Mouse (Mus musculus): Measurements from ENCODE around the gene Myo5c. TPM values are rescaled to one million over a fixed set of nuclear protein-coding genes. Genes with fewer than 3 reads are reported as not detected.

Myo5c gene
- polyA plus RNA-seq, 1 experiment, result 3.9 TPM

GRCm38 (mm10) chr9:75338016-75338415, 106.2 kb downstream of the Myo5c start:
- Histone ChIP-seq H3K27ac (ENCODE audit: insufficient read depth, low read length) (no peak overlapping the region), H3K4me3 (replicated peaks; ENCODE audit: insufficient read depth, low read depth, low read length) (no peak overlapping the region), H3K4me1 (ENCODE audit: control insufficient read depth, insufficient read depth, low read length) (no peaks in the 10 kb centered on the region; the same call in 1 of the 2 replicates), H3K27me3 (ENCODE audit: control insufficient read depth, insufficient read depth, low read length) (no peaks in the 10 kb centered on the region)
- no peak for TF ChIP-seq POLR2A (IDR thresholded peaks at IDR 0.05; ENCODE audit: borderline replicate concordance, insufficient read depth, low read length)
- TF ChIP-seq CTCF (IDR thresholded peaks at IDR 0.05; ENCODE audit: borderline replicate concordance, insufficient read depth, low read depth, low read length), result no peak
- 91% methylated on average over 6 of the region's 6 CpGs for WGBS
- no peak for DNase-seq

GRCm38 (mm10) chr9:75342433-75342832, 110.6 kb downstream of the Myo5c start:
- DNase-seq, result no peak
- 69% methylated on average over 4 of the region's 4 CpGs for WGBS
- Histone ChIP-seq H3K27me3 (ENCODE audit: control insufficient read depth, insufficient read depth, low read length) (no peaks in the 10 kb centered on the region), H3K4me3 (replicated peaks; ENCODE audit: insufficient read depth, low read depth, low read length) (no peak overlapping the region), H3K27ac (ENCODE audit: insufficient read depth, low read length) (no peak overlapping the region), H3K4me1 (ENCODE audit: control insufficient read depth, insufficient read depth, low read length) (no peaks in the 10 kb centered on the region; the same call in 1 of the 2 replicates)
- TF ChIP-seq CTCF (IDR thresholded peaks at IDR 0.05; ENCODE audit: borderline replicate concordance, insufficient read depth, low read depth, low read length) (no peak), POLR2A (IDR thresholded peaks at IDR 0.05; ENCODE audit: borderline replicate concordance, insufficient read depth, low read length) (no peak)

DNA sequence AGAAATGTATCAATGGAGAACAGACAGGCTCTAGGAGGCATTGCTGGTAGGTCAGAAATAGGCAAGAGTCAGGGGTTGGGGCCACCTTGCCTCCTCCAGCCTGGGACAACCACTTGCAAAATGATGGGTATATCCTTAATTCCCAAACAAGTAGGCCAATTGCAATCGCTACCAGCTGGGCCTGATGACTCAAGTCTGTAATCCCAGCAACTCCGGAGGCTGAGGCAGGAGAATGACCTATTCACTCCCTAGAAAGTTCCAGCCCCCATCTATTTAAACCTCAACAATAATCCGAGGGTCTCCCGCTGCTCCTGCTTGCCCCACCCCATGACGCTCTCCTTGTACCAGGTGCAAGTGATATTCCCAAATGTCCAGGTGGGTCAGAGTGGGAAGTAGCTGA, 115.6 kb downstream of the Myo5c start, which contains the start of gene Bcl2l10:
TSS of gene Bcl2l10 (plus strand) at position 301 of the 400 bp plus-strand sequence.
- 90% methylated on average over 5 of the region's 5 CpGs for WGBS
- Histone ChIP-seq H3K27ac (ENCODE audit: insufficient read depth, low read length) (no peak within 1 kb of the TSS), H3K4me3 (replicated peaks; ENCODE audit: insufficient read depth, low read depth, low read length) (no peak within 1 kb of the TSS), H3K27me3 (ENCODE audit: control insufficient read depth, insufficient read depth, low read length) (no peaks in the 10 kb centered on the region), H3K4me1 (ENCODE audit: control insufficient read depth, insufficient read depth, low read length) (no peaks in the 10 kb centered on the region)
- TF ChIP-seq POLR2A (IDR thresholded peaks at IDR 0.05; ENCODE audit: borderline replicate concordance, insufficient read depth, low read length) (no peak), CTCF (IDR thresholded peaks at IDR 0.05; ENCODE audit: borderline replicate concordance, insufficient read depth, low read depth, low read length) (no peak)
- no peak for DNase-seq

GRCm38 (mm10) chr9:75348066-75348465, 116.2 kb downstream of the Myo5c start:
- Histone ChIP-seq H3K27me3 (ENCODE audit: control insufficient read depth, insufficient read depth, low read length) (no peaks in the 10 kb centered on the region), H3K4me1 (ENCODE audit: control insufficient read depth, insufficient read depth, low read length) (no peaks in the 10 kb centered on the region), H3K27ac (ENCODE audit: insufficient read depth, low read length) (no peak overlapping the region), H3K4me3 (replicated peaks; ENCODE audit: insufficient read depth, low read depth, low read length) (no peak overlapping the region)
- 58% methylated on average over 17 of the region's 17 CpGs for WGBS
- no peak for DNase-seq
- TF ChIP-seq POLR2A (IDR thresholded peaks at IDR 0.05; ENCODE audit: borderline replicate concordance, insufficient read depth, low read length), result no peak
- no peak for TF ChIP-seq CTCF (IDR thresholded peaks at IDR 0.05; ENCODE audit: borderline replicate concordance, insufficient read depth, low read depth, low read length)

- WGBS, result 84% methylated on average over 3 of the region's 3 CpGs
- TF ChIP-seq POLR2A (IDR thresholded peaks at IDR 0.05; ENCODE audit: borderline replicate concordance, insufficient read depth, low read length), result no peak
- no peak for TF ChIP-seq CTCF (IDR thresholded peaks at IDR 0.05; ENCODE audit: borderline replicate concordance, insufficient read depth, low read depth, low read length)
- no peak for DNase-seq
- H3K27ac ChIP-seq (ENCODE audit: insufficient read depth, low read length), result no peak overlapping the region
- no peak overlapping the region for H3K4me3 ChIP-seq (replicated peaks; ENCODE audit: insufficient read depth, low read depth, low read length)
- H3K4me1 ChIP-seq (ENCODE audit: control insufficient read depth, insufficient read depth, low read length), result no peaks in the 10 kb centered on the region
- no peaks in the 10 kb centered on the region for H3K27me3 ChIP-seq (ENCODE audit: control insufficient read depth, insufficient read depth, low read length)
Measured at GRCm38 (mm10) chr9:75348641-75349040, 116.8 kb downstream of the Myo5c start.

- H3K27ac ChIP-seq (ENCODE audit: insufficient read depth, low read length), result no peak overlapping the region
- DNase-seq, result no peak
- no peaks in the 10 kb centered on the region for H3K4me1 ChIP-seq (ENCODE audit: control insufficient read depth, insufficient read depth, low read length)
- H3K4me3 ChIP-seq (replicated peaks; ENCODE audit: insufficient read depth, low read depth, low read length), result no peak overlapping the region
- no peaks in the 10 kb centered on the region for H3K27me3 ChIP-seq (ENCODE audit: control insufficient read depth, insufficient read depth, low read length)
- TF ChIP-seq CTCF (IDR thresholded peaks at IDR 0.05; ENCODE audit: borderline replicate concordance, insufficient read depth, low read depth, low read length) (no peak), POLR2A (IDR thresholded peaks at IDR 0.05; ENCODE audit: borderline replicate concordance, insufficient read depth, low read length) (no peak)
- WGBS, result 74% methylated on average over 8 of the region's 8 CpGs
Measured at GRCm38 (mm10) chr9:75353094-75353493, 121.3 kb downstream of the Myo5c start.

Other genes starting within 250 kb of the Myo5c start
- gene Arpp19, start 194.4 kb upstream of the Myo5c start, polyA plus RNA-seq (2012; rRNA removed), result 67.2 and 74.5 TPM in 2 replicates
- 86.4 and 89.9 TPM in 2 replicates for gene Myo5a, start 161.0 kb upstream of the Myo5c start, polyA plus RNA-seq (2012; rRNA removed)
- gene Gnb5, start 74.3 kb downstream of the Myo5c start, polyA plus RNA-seq (2012; rRNA removed), result 194 and 215 TPM in 2 replicates
- 0.17 and 0.25 TPM in 2 replicates for gene Bcl2l10, start 115.7 kb downstream of the Myo5c start, polyA plus RNA-seq (2012; rRNA removed)
- 71.3 and 76.0 TPM in 2 replicates for gene Mapk6, start 178.0 kb downstream of the Myo5c start, polyA plus RNA-seq (2012; rRNA removed)
- gene Leo1, start 209.5 kb downstream of the Myo5c start, polyA plus RNA-seq (2012; rRNA removed), result 26.9 and 31.6 TPM in 2 replicates

Data from cerebellum, adult 2 months (tissue).